Mouse (Mus musculus): ENCODE data around the gene Cdpf1. TPM values are rescaled to one million over a fixed set of nuclear protein-coding genes. Genes with fewer than 3 reads are reported as not detected.

Cdpf1 gene
- 9.7 and 14.7 TPM in 2 replicates for total RNA-seq (2014; fragmentation: Nextera tagmentation)
- total RNA-seq (2017) = 10.9 and 11.6 TPM in 2 replicates
- polyA plus RNA-seq (2012) = 7.2 and 14.7 TPM in 2 replicates

DNA sequence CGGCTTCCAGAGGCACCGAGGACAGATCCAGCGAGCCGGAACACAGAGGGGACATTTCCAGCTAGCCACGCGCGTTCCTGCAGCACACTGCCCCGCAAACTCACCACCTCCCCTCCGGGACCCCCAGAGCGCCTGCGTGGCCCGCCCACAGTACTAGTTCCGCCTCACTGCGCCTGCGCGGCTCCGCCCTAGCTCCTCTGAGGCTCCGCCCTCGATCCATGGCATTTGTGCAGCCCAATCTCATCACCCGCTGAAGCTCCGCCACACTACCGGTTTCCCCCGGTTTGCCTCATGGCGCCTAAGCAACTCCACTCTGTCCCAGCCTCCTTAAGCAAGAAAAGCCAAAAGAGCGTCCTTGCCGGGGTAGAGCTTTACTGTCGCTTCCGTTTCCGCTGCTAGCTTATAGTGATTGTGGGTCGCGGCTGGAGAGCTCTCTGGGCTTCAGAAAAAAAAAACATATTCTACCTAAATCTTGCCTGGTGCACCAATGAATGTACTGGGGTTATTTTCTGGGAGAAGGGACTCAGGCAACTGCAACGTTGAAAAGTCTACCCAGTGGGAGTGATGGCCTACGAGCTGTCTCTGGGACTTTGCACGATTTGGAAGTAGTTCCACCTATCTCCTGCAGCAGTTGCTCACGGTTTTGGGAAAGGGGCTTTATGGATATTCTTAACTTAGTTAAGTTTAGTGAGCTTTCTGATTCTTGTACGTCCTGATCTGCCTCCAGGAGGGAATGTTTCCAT lies at the start of gene Cdpf1:
Gene Cdpf1 (minus strand): TSS at position 163 of the 743 bp plus-strand sequence.
- Histone ChIP-seq H3K27me3 (ENCODE audit: insufficient read depth, low read length) (peaks cover 5% of the 10 kb centered on the region; the same call in 1 of the 2 replicates), H3K4me1 (ENCODE audit: insufficient read depth, low read depth, low read length) (peaks cover 49% of the 10 kb centered on the region), H3K4me3 (ENCODE audit: low read depth, low read length) (peak within 1 kb of the TSS; percentile 86), H3K36me3 (replicated peaks) (peaks cover 26% of the 10 kb centered on the region), H3K9me3 (replicated peaks) (no peaks in the 10 kb centered on the region)
- peak; percentile 87 for DNase-seq (ENCODE audit: low spot score)
- TF ChIP-seq POLR2AphosphoS5 (IDR thresholded peaks at IDR 0.05; ENCODE audit: insufficient replicate concordance, low read depth, low read length) = no peak
- no peak for TF ChIP-seq GATA2 (IDR thresholded peaks at IDR 0.05; ENCODE audit: borderline replicate concordance, low read depth, low read length)
- no peak for TF ChIP-seq GATA1 (IDR thresholded peaks at IDR 0.05; ENCODE audit: borderline replicate concordance, low read length)
- no peak for TF ChIP-seq TAL1 (conservative IDR thresholded peaks at IDR 0.05; ENCODE audit: low read depth, low read length)
- no peak for TF ChIP-seq CTCF (IDR thresholded peaks at IDR 0.05; ENCODE audit: low read depth, low read length)
- ATAC-seq (ENCODE audit: extremely low read depth, insufficient number of reproducible peaks, low FRiP score, poor library complexity, severe bottlenecking) = peak; percentile 78

- Histone ChIP-seq H3K4me1 (ENCODE audit: insufficient read depth, low read depth, low read length) (peaks cover 59% of the 10 kb centered on the region), H3K27me3 (ENCODE audit: insufficient read depth, low read length) (no peaks in the 10 kb centered on the region; the same call in 1 of the 2 replicates), H3K4me3 (ENCODE audit: low read depth, low read length) (peak within 1 kb of the TSS; percentile 89), H3K9me3 (replicated peaks) (no peaks in the 10 kb centered on the region), H3K36me3 (replicated peaks) (peaks cover 43% of the 10 kb centered on the region)
- ATAC-seq (ENCODE audit: extremely low read depth, insufficient number of reproducible peaks, low FRiP score, poor library complexity, severe bottlenecking) = peak; percentile 99
- TF ChIP-seq POLR2AphosphoS5 (IDR thresholded peaks at IDR 0.05; ENCODE audit: insufficient replicate concordance, low read depth, low read length) (no peak), GATA1 (IDR thresholded peaks at IDR 0.05; ENCODE audit: borderline replicate concordance, low read length) (no peak), GATA2 (IDR thresholded peaks at IDR 0.05; ENCODE audit: borderline replicate concordance, low read depth, low read length) (no peak), TAL1 (conservative IDR thresholded peaks at IDR 0.05; ENCODE audit: low read depth, low read length) (no peak), CTCF (IDR thresholded peaks at IDR 0.05; ENCODE audit: low read depth, low read length) (no peak)
- DNase-seq (ENCODE audit: low spot score) = peak; percentile 96
Observed at GRCm38 (mm10) chr15:85859490-85860031, 48.1 kb upstream of the Cdpf1 start, which contains the start of gene Gtse1. Gene Gtse1, plus strand, starts transcription at chr15:85859745.

GRCm38 (mm10) chr15:85858980-85859489 lies 47.5 kb upstream of the Cdpf1 start:
- ATAC-seq (ENCODE audit: extremely low read depth, insufficient number of reproducible peaks, low FRiP score, poor library complexity, severe bottlenecking) = peak; percentile 24; the same call in 1 of the 2 replicates
- peak overlapping the region; percentile 89 for H3K4me3 ChIP-seq (ENCODE audit: low read depth, low read length)

DNA sequence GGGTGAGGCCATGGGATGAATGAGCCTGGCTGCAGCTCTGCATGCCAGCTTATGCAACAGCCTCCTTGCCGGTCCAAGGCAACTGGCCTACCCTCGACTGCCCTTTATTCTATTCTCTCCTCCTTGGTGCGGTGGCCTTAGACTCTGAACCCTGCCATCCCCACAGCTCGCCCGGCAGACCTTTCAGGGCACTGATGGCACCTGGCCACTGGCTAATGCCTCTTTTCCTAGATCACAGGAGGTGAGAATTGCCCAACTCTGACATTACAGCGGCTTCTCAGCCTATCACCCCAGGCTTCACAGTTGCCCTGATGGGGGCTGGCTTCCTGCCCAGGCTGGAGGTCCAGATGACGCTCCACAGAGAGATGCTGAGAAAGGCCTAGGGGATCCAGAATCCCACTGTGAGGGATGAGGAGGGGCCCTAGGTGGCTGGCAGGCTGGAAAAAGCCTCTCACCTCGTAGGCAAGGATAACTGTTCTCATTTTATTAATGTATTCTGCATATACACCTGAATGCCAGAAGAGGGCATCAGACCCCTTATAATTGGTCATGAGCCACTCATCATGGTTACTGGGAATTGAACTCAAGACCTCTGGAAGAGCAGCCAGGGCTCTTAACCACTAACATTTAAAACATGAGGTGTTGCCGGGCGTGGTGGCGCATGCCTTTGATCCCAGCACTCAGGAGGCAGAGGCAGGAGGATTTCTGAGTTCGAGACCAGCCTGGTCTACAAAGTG lies 40.3 kb upstream of the Cdpf1 start:
- TF ChIP-seq GATA1 (IDR thresholded peaks at IDR 0.05; ENCODE audit: borderline replicate concordance, low read length) (no peak), TAL1 (conservative IDR thresholded peaks at IDR 0.05; ENCODE audit: low read depth, low read length) (no peak), CTCF (IDR thresholded peaks at IDR 0.05; ENCODE audit: low read depth, low read length) (0 out of 2 replicates have a peak, but pooled peaks have one; percentile 25)
- no peak overlapping the region for H3K4me3 ChIP-seq (ENCODE audit: low read depth, low read length)
- no peaks in the 10 kb centered on the region; the same call in 1 of the 2 replicates for H3K27me3 ChIP-seq (ENCODE audit: insufficient read depth, low read length)
- peaks cover 13% of the 10 kb centered on the region for H3K4me1 ChIP-seq (ENCODE audit: insufficient read depth, low read depth, low read length)
- no peaks in the 10 kb centered on the region for H3K9me3 ChIP-seq (replicated peaks)
- no peak for ATAC-seq (ENCODE audit: extremely low read depth, insufficient number of reproducible peaks, low FRiP score, poor library complexity, severe bottlenecking)
- peaks cover 23% of the 10 kb centered on the region for H3K36me3 ChIP-seq (replicated peaks)
- no peak for DNase-seq (ENCODE audit: low spot score)

More at GRCm38 (mm10) chr15:85858980-85859489, 47.5 kb upstream of the Cdpf1 start:
- Histone ChIP-seq H3K9me3 (replicated peaks) (no peaks in the 10 kb centered on the region), H3K36me3 (replicated peaks) (peaks cover 41% of the 10 kb centered on the region), H3K27me3 (ENCODE audit: insufficient read depth, low read length) (no peaks in the 10 kb centered on the region; the same call in 1 of the 2 replicates), H3K4me1 (ENCODE audit: insufficient read depth, low read depth, low read length) (peaks cover 54% of the 10 kb centered on the region)
- TF ChIP-seq CTCF (IDR thresholded peaks at IDR 0.05; ENCODE audit: low read depth, low read length) (no peak), GATA1 (IDR thresholded peaks at IDR 0.05; ENCODE audit: borderline replicate concordance, low read length) (no peak), POLR2AphosphoS5 (IDR thresholded peaks at IDR 0.05; ENCODE audit: insufficient replicate concordance, low read depth, low read length) (no peak; the same call in 1 of the 2 replicates), GATA2 (IDR thresholded peaks at IDR 0.05; ENCODE audit: borderline replicate concordance, low read depth, low read length) (no peak), TAL1 (conservative IDR thresholded peaks at IDR 0.05; ENCODE audit: low read depth, low read length) (no peak)
- DNase-seq (ENCODE audit: low spot score) = peak; percentile 23

DNA sequence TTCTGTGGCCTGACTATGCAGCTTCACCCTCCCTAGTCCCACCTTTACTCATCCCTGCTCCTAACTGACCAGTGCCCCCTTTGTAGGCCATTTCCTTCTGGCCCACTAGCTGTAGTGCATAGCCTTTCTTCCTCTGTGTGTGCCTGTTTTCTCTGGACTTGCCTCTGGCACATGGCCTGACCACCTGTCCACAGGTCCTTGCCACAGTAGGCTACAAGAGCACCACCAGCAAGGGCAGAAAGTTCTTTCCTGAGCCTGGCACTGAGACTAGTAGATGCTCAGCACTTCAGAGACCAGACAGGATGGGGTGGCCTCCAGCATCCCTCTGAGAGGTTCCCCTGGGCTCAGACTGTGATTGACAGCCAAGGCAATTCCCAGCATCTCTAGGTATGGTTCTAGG lies 33.6 kb upstream of the Cdpf1 start:
- DNase-seq (ENCODE audit: low spot score) = no peak
- no peaks in the 10 kb centered on the region for H3K9me3 ChIP-seq (replicated peaks)
- ATAC-seq (ENCODE audit: extremely low read depth, insufficient number of reproducible peaks, low FRiP score, poor library complexity, severe bottlenecking) = no peak
- H3K27me3 ChIP-seq (ENCODE audit: insufficient read depth, low read length) = no peaks in the 10 kb centered on the region
- no peak overlapping the region for H3K4me3 ChIP-seq (ENCODE audit: low read depth, low read length)
- peaks cover 5% of the 10 kb centered on the region; the same call in 1 of the 2 replicates for H3K4me1 ChIP-seq (ENCODE audit: insufficient read depth, low read depth, low read length)
- peaks cover 25% of the 10 kb centered on the region for H3K36me3 ChIP-seq (replicated peaks)
- TF ChIP-seq GATA1 (IDR thresholded peaks at IDR 0.05; ENCODE audit: borderline replicate concordance, low read length) = no peak
- TF ChIP-seq GATA2 (IDR thresholded peaks at IDR 0.05; ENCODE audit: borderline replicate concordance, low read depth, low read length) = no peak
